Mouse (Mus musculus) heart, embryonic 13.5 days (tissue): ENCODE results near the gene Abcd2. TPM values are rescaled to one million over a fixed set of nuclear protein-coding genes. Genes with fewer than 3 reads are reported as not detected.

Experiments used
- ATAC-seq: fragments of 200-750 bp; cut with Nextera tagmentation; 2 replicates; pipeline ENCODE4 v1.8.0; 2017; ENCODE audit warnings: moderate TSS enrichment; ENCODE audit not compliant: insufficient number of reproducible peaks, low FRiP score, low TSS enrichment; ENCODE audit errors: extremely low read depth
- H3K27ac ChIP-seq: fragments of 300-500 bp; sonication (generic); replicated peaks from 2 replicates; pipeline ENCODE4 v1.5.1; 2015; ENCODE audit warnings: moderate library complexity, mild to moderate bottlenecking, inconsistent platforms
- H3K27me3 ChIP-seq: fragments of 300-500 bp; sonication (generic); replicated peaks from 2 replicates; pipeline ENCODE4 v1.6.1; 2015; ENCODE audit warnings: mild to moderate bottlenecking, inconsistent platforms
- H3K36me3 ChIP-seq: fragments of 300-500 bp; sonication (generic); 2 replicates; pipeline ENCODE4 v1.6.1; 2015; ENCODE audit warnings: mild to moderate bottlenecking, inconsistent platforms
- H3K4me1 ChIP-seq: fragments of 300-500 bp; sonication (generic); 2 replicates; pipeline ENCODE4 v1.6.1; 2015; ENCODE audit warnings: inconsistent platforms
- H3K4me2 ChIP-seq: fragments of 300-500 bp; sonication (generic); 2 replicates; pipeline ENCODE4 v1.6.1; 2015; ENCODE audit warnings: inconsistent platforms, mild to moderate bottlenecking, moderate library complexity
- H3K4me3 ChIP-seq: fragments of 300-500 bp; sonication (generic); 2 replicates; pipeline ENCODE4 v1.5.1; 2015; ENCODE audit warnings: moderate library complexity, mild to moderate bottlenecking, inconsistent platforms
- H3K9ac ChIP-seq: fragments of 300-500 bp; sonication (generic); 2 replicates; pipeline ENCODE4 v1.6.1; 2015; ENCODE audit warnings: inconsistent platforms, mild to moderate bottlenecking, moderate library complexity
- H3K9me3 ChIP-seq: fragments of 300-500 bp; sonication (generic); 2 replicates; pipeline ENCODE4 v1.6.1; 2016; ENCODE audit warnings: inconsistent platforms
- whole genome bisulfite sequencing: fragments of 180-500 bp; shearing (Covaris S2); methylation state at CpG from one replicate; pipeline ENCODE4 v1.1.7; 2015; ENCODE audit warnings: mixed read lengths; 5-methylcytosine and 5-hydroxymethylcytosine counted together
- polyA plus RNA-seq: library from polyadenylated mRNA; unstranded; fragments of >200 nt; fragmentation: Nextera tagmentation; extraction: Ambion mirVana; gene quantifications from 2 replicates; pipeline ENCODE4 v1.2.1, GENCODE M21; 2015

Gene Abcd2
- polyA plus RNA-seq, 1 experiment from 2014 or later, result 1.7 TPM

GRCm38 (mm10) chr15:91186358-91186757, 5.2 kb downstream of the Abcd2 start:
- H3K36me3 ChIP-seq, result no peaks in the 10 kb centered on the region
- H3K4me2 ChIP-seq, result no peak overlapping the region
- H3K9me3 ChIP-seq, result no peaks in the 10 kb centered on the region
- H3K27ac ChIP-seq, result no peak overlapping the region
- no peak overlapping the region for H3K9ac ChIP-seq
- H3K27me3 ChIP-seq, result no peaks in the 10 kb centered on the region; the same call in 1 of the 2 replicates
- H3K4me1 ChIP-seq, result peaks cover 15% of the 10 kb centered on the region
- no peak overlapping the region for H3K4me3 ChIP-seq
- 60% methylated on average over 6 of the region's 6 CpGs for WGBS
- no peak for ATAC-seq

GRCm38 (mm10) chr15:91179911-91180622, 11.5 kb downstream of the Abcd2 start:
- H3K9ac ChIP-seq, result no peak overlapping the region
- H3K9me3 ChIP-seq, result no peaks in the 10 kb centered on the region
- H3K4me1 ChIP-seq, result no peaks in the 10 kb centered on the region
- H3K36me3 ChIP-seq, result no peaks in the 10 kb centered on the region
- no peak overlapping the region for H3K4me3 ChIP-seq
- no peak overlapping the region for H3K27ac ChIP-seq
- no peak for ATAC-seq
- H3K4me2 ChIP-seq, result no peak overlapping the region
- no peaks in the 10 kb centered on the region for H3K27me3 ChIP-seq
- WGBS, result 73% methylated on average over 15 of the region's 15 CpGs

GRCm38 (mm10) chr15:91178656-91179314, 12.8 kb downstream of the Abcd2 start:
- 65% methylated on average over 9 of the region's 9 CpGs for WGBS
- Histone ChIP-seq H3K4me1 (no peaks in the 10 kb centered on the region), H3K4me2 (no peak overlapping the region), H3K9me3 (no peaks in the 10 kb centered on the region), H3K27me3 (no peaks in the 10 kb centered on the region), H3K4me3 (no peak overlapping the region), H3K36me3 (no peaks in the 10 kb centered on the region), H3K27ac (no peak overlapping the region), H3K9ac (no peak overlapping the region)
- ATAC-seq, result no peak

- H3K4me1 ChIP-seq, result no peaks in the 10 kb centered on the region
- ATAC-seq, result no peak
- no peaks in the 10 kb centered on the region for H3K27me3 ChIP-seq
- no peak overlapping the region for H3K9ac ChIP-seq
- no peaks in the 10 kb centered on the region for H3K36me3 ChIP-seq
- H3K9me3 ChIP-seq, result no peaks in the 10 kb centered on the region
- WGBS, result 77% methylated on average over 4 of the region's 4 CpGs
- H3K4me2 ChIP-seq, result no peak overlapping the region
- H3K4me3 ChIP-seq, result no peak overlapping the region
- no peak overlapping the region for H3K27ac ChIP-seq
These were observed 19.4 kb downstream of the Abcd2 start for GRCm38 (mm10) chr15:91172193-91172592.

GRCm38 (mm10) chr15:91171332-91171731, 20.3 kb downstream of the Abcd2 start:
- Histone ChIP-seq H3K4me1 (no peaks in the 10 kb centered on the region), H3K9me3 (no peaks in the 10 kb centered on the region), H3K27me3 (no peaks in the 10 kb centered on the region), H3K27ac (no peak overlapping the region), H3K4me2 (no peak overlapping the region), H3K9ac (no peak overlapping the region), H3K36me3 (no peaks in the 10 kb centered on the region), H3K4me3 (no peak overlapping the region)
- ATAC-seq, result no peak
- 75% methylated on average over 4 of the region's 4 CpGs for WGBS

- Histone ChIP-seq H3K36me3 (no peaks in the 10 kb centered on the region), H3K4me3 (no peak overlapping the region), H3K4me2 (no peak overlapping the region), H3K27me3 (no peaks in the 10 kb centered on the region), H3K4me1 (no peaks in the 10 kb centered on the region), H3K27ac (no peak overlapping the region), H3K9ac (no peak overlapping the region), H3K9me3 (no peaks in the 10 kb centered on the region)
- no peak for ATAC-seq
- WGBS, result 76% methylated on average over 9 of the region's 9 CpGs
These were observed 20.8 kb downstream of the Abcd2 start for GRCm38 (mm10) chr15:91170602-91171328.

- Histone ChIP-seq H3K4me2 (no peak overlapping the region), H3K4me1 (no peaks in the 10 kb centered on the region), H3K36me3 (no peaks in the 10 kb centered on the region), H3K9ac (no peak overlapping the region), H3K9me3 (no peaks in the 10 kb centered on the region), H3K27ac (no peak overlapping the region), H3K4me3 (no peak overlapping the region), H3K27me3 (no peaks in the 10 kb centered on the region)
- 76% methylated on average over 13 of the region's 13 CpGs for WGBS
- no peak for ATAC-seq
These were observed 23.6 kb downstream of the Abcd2 start for GRCm38 (mm10) chr15:91167850-91168562.

GRCm38 (mm10) chr15:91165021-91165420, 26.6 kb downstream of the Abcd2 start:
- no peak overlapping the region for H3K4me3 ChIP-seq
- no peaks in the 10 kb centered on the region for H3K36me3 ChIP-seq
- 4% methylated on average over 5 of the region's 5 CpGs for WGBS
- H3K9me3 ChIP-seq, result no peaks in the 10 kb centered on the region
- no peak overlapping the region for H3K27ac ChIP-seq
- H3K4me2 ChIP-seq, result no peak overlapping the region
- no peaks in the 10 kb centered on the region for H3K4me1 ChIP-seq
- H3K27me3 ChIP-seq, result no peaks in the 10 kb centered on the region
- no peak for ATAC-seq
- H3K9ac ChIP-seq, result no peak overlapping the region

GRCm38 (mm10) chr15:91163454-91163853, 28.1 kb downstream of the Abcd2 start:
- Histone ChIP-seq H3K9ac (no peak overlapping the region), H3K27me3 (no peaks in the 10 kb centered on the region), H3K4me1 (no peaks in the 10 kb centered on the region), H3K4me3 (no peak overlapping the region), H3K9me3 (no peaks in the 10 kb centered on the region), H3K36me3 (no peaks in the 10 kb centered on the region), H3K27ac (no peak overlapping the region), H3K4me2 (no peak overlapping the region)
- WGBS, result 72% methylated on average over 2 of the region's 2 CpGs
- ATAC-seq, result no peak

- Histone ChIP-seq H3K9ac (no peak overlapping the region), H3K4me2 (no peak overlapping the region), H3K36me3 (no peaks in the 10 kb centered on the region), H3K27ac (no peak overlapping the region), H3K4me1 (no peaks in the 10 kb centered on the region), H3K9me3 (no peaks in the 10 kb centered on the region), H3K4me3 (no peak overlapping the region), H3K27me3 (no peaks in the 10 kb centered on the region)
- WGBS, result 71% methylated on average over 5 of the region's 5 CpGs
- ATAC-seq, result no peak
These were observed 30.4 kb downstream of the Abcd2 start for GRCm38 (mm10) chr15:91161153-91161552.

- no peak for ATAC-seq
- H3K9ac ChIP-seq, result no peak overlapping the region
- WGBS, result 61% methylated on average over 3 of the region's 3 CpGs
- no peaks in the 10 kb centered on the region for H3K4me1 ChIP-seq
- H3K36me3 ChIP-seq, result no peaks in the 10 kb centered on the region
- no peak overlapping the region for H3K4me2 ChIP-seq
- H3K4me3 ChIP-seq, result no peak overlapping the region
- H3K27me3 ChIP-seq, result no peaks in the 10 kb centered on the region
- no peaks in the 10 kb centered on the region for H3K9me3 ChIP-seq
- H3K27ac ChIP-seq, result no peak overlapping the region
These were observed 38.3 kb downstream of the Abcd2 start for GRCm38 (mm10) chr15:91153311-91153710.
